ENCODE assay signal across 9 mouse cellular contexts in genomic region chr10:21922716-21923350, GRCm38 (mm10). TPM values are rescaled to one million over a fixed set of nuclear protein-coding genes. Genes with fewer than 3 reads are reported as not detected.
DNase-seq lines count a peak whose midpoint lies in the region; ATAC-seq and TF ChIP-seq lines count a peak whose summit lies in the region.
"Had no signal": no experiment of that assay in that cellular context is flagged by ENCODE, and none has a peak within 500 bp of the region (broad histone marks: within the 10 kb centered on the region; RNA-seq: fewer than 3 reads in every experiment).

No protein-coding gene starts in this region.

- peak; percentile 91 for DNase-seq in heart, adult 11 months
- DNase-seq in heart, postnatal 14 days: no peak
- DNase-seq in embryonic facial prominence, embryonic 14.5 days (ENCODE audit: low spot score): peak; percentile 78
- no peak for DNase-seq in embryo, embryonic 10 days (ENCODE audit: low spot score)
- no peak for DNase-seq in embryo, embryonic 10.5 days (ENCODE audit: low spot score)

- WGBS in embryonic facial prominence, embryonic 14.5 days: 23% methylated on average over 8 of the region's 8 CpGs
- WGBS in limb, embryonic 15.5 days: 28% methylated on average over 8 of the region's 8 CpGs

- H3K27me3 ChIP-seq in E14TG2a.4 (ENCODE audit: insufficient read depth, low read length): no peaks in the 10 kb centered on the region
- H3K27me3 ChIP-seq in embryonic facial prominence, embryonic 14.5 days (replicated peaks; ENCODE audit: control insufficient read depth, insufficient read depth, low read length): no peaks in the 10 kb centered on the region
- H3K27me3 ChIP-seq in limb, embryonic 15.5 days: no peaks in the 10 kb centered on the region

- peak overlapping the region; percentile 85 for H3K27ac ChIP-seq in embryonic facial prominence, embryonic 14.5 days (replicated peaks; ENCODE audit: low read depth, low read length)
- H3K27ac ChIP-seq in limb, embryonic 15.5 days: peak overlapping the region; percentile 79

- intact Hi-C loops in heart, postnatal 14 days (cut with DNase I): loop anchor here (5.0 kb wide), 1 partner anchor 69 kb away; no protein-coding TSS in a partner anchor

- peaks cover 81% of the 10 kb centered on the region for H3K4me1 ChIP-seq in E14TG2a.4 (replicated peaks; ENCODE audit: low read depth, low read length)
- peaks cover 31% of the 10 kb centered on the region for H3K4me1 ChIP-seq in embryonic facial prominence, embryonic 14.5 days (ENCODE audit: control insufficient read depth, insufficient read depth, low read length)
- H3K4me1 ChIP-seq in limb, embryonic 15.5 days: peaks cover 22% of the 10 kb centered on the region

- no peaks in the 10 kb centered on the region for H3K9me3 ChIP-seq in E14TG2a.4 (ENCODE audit: low read length)
- H3K9me3 ChIP-seq in embryonic facial prominence, embryonic 14.5 days (ENCODE audit: control insufficient read depth, low read length): no peaks in the 10 kb centered on the region
- H3K9me3 ChIP-seq in limb, embryonic 15.5 days: no peaks in the 10 kb centered on the region

- H3K9ac ChIP-seq in embryonic facial prominence, embryonic 14.5 days (ENCODE audit: low read depth, low read length): peak overlapping the region; percentile 49; the same call in 1 of the 2 replicates
- no peak overlapping the region for H3K9ac ChIP-seq in limb, embryonic 15.5 days

- peak overlapping the region; percentile 66 for H3K4me3 ChIP-seq in E14TG2a.4 (replicated peaks; ENCODE audit: low read length)
- H3K4me3 ChIP-seq in embryonic facial prominence, embryonic 14.5 days (ENCODE audit: low read depth, low read length): no peak overlapping the region; the same call in 1 of the 2 replicates
- H3K4me3 ChIP-seq in limb, embryonic 15.5 days: no peak overlapping the region

- no peaks in the 10 kb centered on the region for H3K36me3 ChIP-seq in E14TG2a.4 (ENCODE audit: insufficient read depth, low read length)
- H3K36me3 ChIP-seq in embryonic facial prominence, embryonic 14.5 days (ENCODE audit: control insufficient read depth, insufficient read depth, low read length): no peaks in the 10 kb centered on the region
- no peaks in the 10 kb centered on the region for H3K36me3 ChIP-seq in limb, embryonic 15.5 days

- H3K4me2 ChIP-seq in embryonic facial prominence, embryonic 14.5 days (ENCODE audit: low read depth, low read length): peak overlapping the region; percentile 53
- peak overlapping the region; percentile 34; the same call in 1 of the 2 replicates for H3K4me2 ChIP-seq in limb, embryonic 15.5 days

- TF ChIP-seq CTCF in E14TG2a.4 (conservative IDR thresholded peaks at IDR 0.05; ENCODE audit: low read length): no peak

- ATAC-seq in embryonic facial prominence, embryonic 14.5 days (ENCODE audit: low read depth): peak; percentile 41; the same call in 1 of the 2 replicates
- no peak for ATAC-seq in limb, embryonic 15.5 days (ENCODE audit: insufficient number of reproducible peaks, low FRiP score, low TSS enrichment, low read depth)
- no peak for ATAC-seq in megakaryocyte-erythroid progenitor cell, adult 5-6 weeks (replicated peaks; ENCODE audit: low FRiP score, low TSS enrichment, poor library complexity, severe bottlenecking)
- ATAC-seq: CD4-positive, CD25-positive, alpha-beta regulatory T cell, adult 4 months had no signal

RNA-seq across cellular contexts. Expression of gene Sgk1, which starts 40.8 kb away (rescaled TPM):
- total RNA-seq in heart, postnatal 14 days (2021): 100 to 1,000 TPM; 120 to 135 TPM
- polyA plus RNA-seq in embryonic facial prominence, embryonic 14.5 days (2014; fragmentation: Nextera tagmentation; extraction: Ambion mirVana): 31.5 and 33.8 TPM in 2 replicates
- polyA plus RNA-seq in limb, embryonic 15.5 days (2015; fragmentation: Nextera tagmentation; extraction: Ambion mirVana): 45.9 and 46.0 TPM in 2 replicates
- total RNA-seq in megakaryocyte-erythroid progenitor cell, adult 5-6 weeks (2014; fragmentation: Nextera tagmentation): 1.1 and 9.7 TPM in 2 replicates
- 5.5 and 8.1 TPM in 2 replicates for total RNA-seq in megakaryocyte-erythroid progenitor cell, adult 5-6 weeks (2017)

Comparison
In these comparisons a context has a peak if more than half of its experiments do, and no peak if none do; other contexts are left out.
1. DNase-seq: peak in heart, adult 11 months (single experiment) and embryonic facial prominence, embryonic 14.5 days (single experiment); none in heart, postnatal 14 days (0 of 2), embryo, embryonic 10 days (single experiment) and embryo, embryonic 10.5 days (single experiment).
2. RNA of gene Sgk1, which starts 40.8 kb away (total RNA-seq): 120 to 135 TPM in heart, postnatal 14 days; 1.1 to 9.7 TPM in megakaryocyte-erythroid progenitor cell, adult 5-6 weeks; every median in the first group is over 10 times any median in the second.